Mouse (Mus musculus) forebrain, embryonic 14.5 days (tissue): Measurements from ENCODE around the gene Kcnq2. TPM values are rescaled to one million over a fixed set of nuclear protein-coding genes. Genes with fewer than 3 reads are reported as not detected.

Source experiments
- ATAC-seq: fragments of 200-750 bp; cut with Nextera tagmentation; 2 replicates; pipeline ENCODE4 v1.8.0; 2017; ENCODE audit warnings: mild to moderate bottlenecking, moderate library complexity
- DNase-seq: peaks from one replicate; pipeline ENCODE4 v3.0.0-alpha.2; 2015; ENCODE audit warnings: low spot score
- H3K27ac ChIP-seq: fragments of 300-500 bp; sonication (generic); 2 replicates; pipeline ENCODE4 v1.5.1; 2014; ENCODE audit warnings: low read depth, mild to moderate bottlenecking, control low read depth, low read length, moderate library complexity
- H3K27me3 ChIP-seq: fragments of 300-500 bp; sonication (generic); replicated peaks from 2 replicates; pipeline ENCODE4 v1.6.1; 2014; ENCODE audit warnings: low read length, control low read depth, mixed read lengths; ENCODE audit not compliant: control insufficient read depth, insufficient read depth
- H3K36me3 ChIP-seq: fragments of 300-500 bp; sonication (generic); 2 replicates; pipeline ENCODE4 v1.6.1; 2014; ENCODE audit warnings: low read length, control low read depth; ENCODE audit not compliant: control insufficient read depth, insufficient read depth
- H3K4me1 ChIP-seq: fragments of 300-500 bp; sonication (generic); 2 replicates; pipeline ENCODE4 v1.6.1; 2014; ENCODE audit warnings: antibody characterized with exemption, low read length, control low read depth; ENCODE audit not compliant: control insufficient read depth, insufficient read depth
- H3K4me2 ChIP-seq: fragments of 300-500 bp; sonication (generic); 2 replicates; pipeline ENCODE4 v1.6.1; 2014; ENCODE audit warnings: mild to moderate bottlenecking, control low read depth, low read length
- H3K4me3 ChIP-seq: fragments of 300-500 bp; sonication (generic); 2 replicates; pipeline ENCODE4 v1.5.1; 2014; ENCODE audit warnings: low read depth, low read length, control low read depth
- H3K9ac ChIP-seq: fragments of 300-500 bp; sonication (generic); 2 replicates; pipeline ENCODE4 v1.6.1; 2014; ENCODE audit warnings: mild to moderate bottlenecking, low read length, control low read depth, moderate library complexity
- H3K9me3 ChIP-seq: fragments of 300-500 bp; sonication (generic); replicated peaks from 2 replicates; pipeline ENCODE4 v1.6.1; 2016; ENCODE audit warnings: low read length, control low read depth, mixed read lengths; ENCODE audit not compliant: control insufficient read depth
- WGBS: fragments of 180-500 bp; shearing (Covaris S2); extraction: QIAGEN DNeasy Blood & Tissue Kit; methylation state at CpG from one replicate; pipeline ENCODE4 v1.1.7; 2014; 5-methylcytosine and 5-hydroxymethylcytosine counted together
- polyA plus RNA-seq: library from polyadenylated mRNA; unstranded; fragments of >200 nt; fragmentation: Nextera tagmentation; extraction: Ambion mirVana; gene quantifications from 2 replicates; pipeline ENCODE4 v1.2.1, GENCODE M21; 2014

The Kcnq2 gene
- polyA plus RNA-seq, 1 experiment from 2014 or later: 22.8 TPM

DNA sequence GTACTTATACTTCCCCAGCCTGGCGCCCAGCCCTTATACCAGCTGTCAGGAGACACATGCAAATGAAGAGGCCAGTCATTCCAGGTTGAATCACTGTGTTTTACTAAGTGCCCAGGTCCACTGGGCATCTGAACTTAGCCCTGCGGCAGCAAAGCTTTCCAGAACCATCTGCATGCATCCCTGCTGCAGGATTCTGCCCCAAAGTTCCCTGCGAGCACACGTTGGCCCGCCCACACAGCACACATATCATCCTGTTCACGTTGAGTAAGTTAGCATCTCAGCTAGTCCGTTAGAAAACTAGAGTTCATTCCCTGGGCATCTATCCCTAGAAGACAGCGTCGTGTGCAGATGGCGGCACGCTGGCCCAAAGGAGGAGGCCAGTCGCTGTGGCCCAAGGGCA is 59.6 kb downstream of the Kcnq2 start:
- WGBS: 83% methylated on average over 12 of the region's 12 CpGs
- no peak for DNase-seq
- no peaks in the 10 kb centered on the region for H3K4me1 ChIP-seq

DNA sequence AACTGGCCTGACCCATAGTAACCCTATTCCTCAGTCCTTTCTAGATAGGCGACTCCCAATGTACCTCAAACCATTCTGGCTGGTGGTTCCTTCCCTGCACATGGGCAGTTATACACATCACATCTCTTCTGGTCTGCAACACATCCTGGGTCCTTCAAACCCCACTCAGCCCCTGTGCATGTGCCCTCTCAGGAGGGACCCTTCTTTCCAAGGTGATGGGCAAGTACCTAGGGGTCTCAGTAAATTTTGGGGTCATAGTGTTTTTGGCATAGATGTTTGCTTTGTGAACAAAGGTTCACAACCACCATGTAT is 62.7 kb downstream of the Kcnq2 start:
- 9% methylated on average over 1 of the region's 1 CpGs for WGBS
- no peak overlapping the region for H3K4me3 ChIP-seq
- no peak overlapping the region for H3K9ac ChIP-seq
- H3K4me1 ChIP-seq: no peaks in the 10 kb centered on the region
- ATAC-seq (peak; percentile 51), DNase-seq (no peak)
- H3K27me3 ChIP-seq: no peaks in the 10 kb centered on the region
- H3K27ac ChIP-seq: no peak overlapping the region
- no peak overlapping the region for H3K4me2 ChIP-seq
- H3K9me3 ChIP-seq: no peaks in the 10 kb centered on the region
- H3K36me3 ChIP-seq: no peaks in the 10 kb centered on the region

More for the DNA sequence above, 59.6 kb downstream of the Kcnq2 start:
- Histone ChIP-seq H3K4me3 (no peak overlapping the region), H3K27me3 (no peaks in the 10 kb centered on the region), H3K36me3 (no peaks in the 10 kb centered on the region), H3K4me2 (no peak overlapping the region), H3K9me3 (no peaks in the 10 kb centered on the region), H3K27ac (no peak overlapping the region), H3K9ac (no peak overlapping the region)
- ATAC-seq: no peak

DNA sequence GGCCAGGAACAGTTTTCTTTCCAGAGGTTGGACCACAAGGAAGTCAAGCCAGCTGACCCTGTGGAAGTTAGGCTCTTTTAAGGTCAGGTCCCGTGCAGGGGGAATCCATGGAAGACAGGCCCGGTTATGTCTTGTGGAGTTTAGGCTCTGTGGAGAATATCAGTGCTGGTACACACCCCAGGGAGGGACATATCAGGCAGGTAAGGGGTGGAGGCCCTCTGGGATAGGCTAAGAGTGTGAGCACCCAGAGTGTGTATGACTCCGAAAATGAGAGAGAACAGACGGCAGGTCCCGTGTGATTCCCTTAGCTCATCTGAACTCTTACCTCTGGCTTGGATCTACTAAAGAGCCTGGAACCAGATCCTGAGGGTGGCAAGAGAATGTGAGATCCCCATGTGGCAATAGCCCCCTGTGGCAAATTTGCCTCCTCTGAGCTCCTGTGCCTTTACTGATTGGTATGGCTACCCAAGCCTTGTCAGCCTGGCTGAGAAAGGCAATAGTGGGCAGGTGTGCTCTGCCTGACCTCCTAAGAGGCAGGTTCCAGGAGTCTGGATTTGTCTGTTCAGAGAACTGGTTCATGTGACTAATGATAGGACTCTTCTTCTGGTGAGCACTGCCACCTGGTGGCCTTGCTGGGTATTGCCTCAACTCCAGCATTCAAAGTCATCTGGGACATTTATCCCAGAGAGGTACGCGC is 63.2 kb downstream of the Kcnq2 start:
- no peak overlapping the region for H3K9ac ChIP-seq
- WGBS: 62% methylated on average over 7 of the region's 7 CpGs
- no peak overlapping the region for H3K4me3 ChIP-seq
- ATAC-seq (peak; percentile 69), DNase-seq (peak; percentile 88)
- no peaks in the 10 kb centered on the region for H3K36me3 ChIP-seq
- no peaks in the 10 kb centered on the region for H3K4me1 ChIP-seq
- H3K9me3 ChIP-seq: no peaks in the 10 kb centered on the region
- no peak overlapping the region for H3K27ac ChIP-seq
- H3K27me3 ChIP-seq: no peaks in the 10 kb centered on the region
- H3K4me2 ChIP-seq: no peak overlapping the region

DNA sequence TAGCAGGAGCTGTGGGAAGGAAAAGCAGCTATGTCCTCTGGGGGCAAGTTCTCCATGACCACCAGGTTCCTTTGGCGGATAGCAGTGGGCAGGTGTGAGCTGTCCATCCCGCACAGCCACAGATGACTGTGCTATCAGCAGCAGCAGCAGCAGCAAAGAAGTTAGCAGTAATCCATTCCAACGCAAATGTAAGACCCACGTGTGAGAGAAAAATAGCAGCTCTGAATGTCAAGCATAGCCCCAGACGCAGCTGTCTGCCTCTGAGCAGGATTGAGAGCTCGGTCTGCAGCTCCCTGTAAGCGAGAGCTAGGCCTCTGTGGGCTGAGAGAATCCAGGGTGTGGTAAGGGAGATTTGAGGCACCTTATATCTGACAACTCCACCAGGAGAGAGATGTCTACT is 65.0 kb downstream of the Kcnq2 start:
- 65% methylated on average over 7 of the region's 7 CpGs for WGBS
- Histone ChIP-seq H3K4me1 (no peaks in the 10 kb centered on the region), H3K4me2 (no peak overlapping the region), H3K9me3 (no peaks in the 10 kb centered on the region), H3K36me3 (no peaks in the 10 kb centered on the region), H3K4me3 (no peak overlapping the region), H3K27me3 (no peaks in the 10 kb centered on the region), H3K9ac (no peak overlapping the region), H3K27ac (no peak overlapping the region)
- no peak for ATAC-seq
- no peak for DNase-seq

DNA sequence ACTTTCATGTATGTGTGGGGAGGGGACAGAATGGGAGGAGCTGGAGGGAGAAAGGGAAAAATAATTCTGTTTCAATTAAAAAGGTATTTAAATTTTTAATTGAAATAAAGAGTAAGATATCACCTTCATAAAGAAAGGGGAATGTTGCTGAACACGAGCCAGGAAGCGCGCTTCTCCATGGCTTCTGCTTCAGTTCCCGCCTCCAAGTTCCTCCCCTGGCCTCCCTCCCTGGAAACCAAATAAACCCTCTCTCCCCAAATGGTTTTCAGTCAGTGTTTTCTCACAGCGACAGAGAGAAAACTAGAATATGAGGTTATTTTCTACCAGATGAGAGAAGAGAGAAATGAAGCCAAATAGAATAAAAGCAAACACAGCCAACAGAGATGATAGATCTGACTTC is 66.6 kb downstream of the Kcnq2 start:
- Histone ChIP-seq H3K4me1 (no peaks in the 10 kb centered on the region), H3K27me3 (no peaks in the 10 kb centered on the region), H3K4me3 (no peak overlapping the region), H3K27ac (no peak overlapping the region), H3K4me2 (no peak overlapping the region), H3K9me3 (no peaks in the 10 kb centered on the region), H3K36me3 (no peaks in the 10 kb centered on the region), H3K9ac (no peak overlapping the region)
- no peak for ATAC-seq
- 74% methylated on average over 5 of the region's 5 CpGs for WGBS
- no peak for DNase-seq

DNA sequence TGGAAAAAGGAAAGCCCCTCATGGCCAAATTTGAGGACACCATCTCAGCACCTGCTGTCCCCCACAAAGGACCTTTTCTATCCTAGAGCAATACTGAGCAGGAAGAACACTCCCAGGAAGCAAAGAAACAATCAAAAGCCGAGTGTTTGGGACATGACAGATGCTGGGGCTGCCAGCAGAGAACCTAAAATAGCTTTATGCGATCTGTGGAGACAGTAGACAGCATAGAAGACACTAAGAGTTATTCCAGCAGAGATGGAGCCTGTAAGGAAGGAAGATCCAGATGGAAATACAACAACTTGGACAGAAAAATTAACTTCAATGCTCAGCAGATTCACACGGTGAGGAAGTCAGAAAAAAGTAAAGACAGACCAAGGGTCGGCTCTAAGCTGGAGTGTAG is 69.3 kb downstream of the Kcnq2 start:
- no peak for ATAC-seq
- Histone ChIP-seq H3K36me3 (no peaks in the 10 kb centered on the region), H3K9me3 (no peaks in the 10 kb centered on the region), H3K4me3 (no peak overlapping the region), H3K27me3 (no peaks in the 10 kb centered on the region), H3K4me1 (no peaks in the 10 kb centered on the region), H3K4me2 (no peak overlapping the region), H3K27ac (no peak overlapping the region), H3K9ac (no peak overlapping the region)
- DNase-seq: no peak
- WGBS: 67% methylated on average over 4 of the region's 4 CpGs

DNA sequence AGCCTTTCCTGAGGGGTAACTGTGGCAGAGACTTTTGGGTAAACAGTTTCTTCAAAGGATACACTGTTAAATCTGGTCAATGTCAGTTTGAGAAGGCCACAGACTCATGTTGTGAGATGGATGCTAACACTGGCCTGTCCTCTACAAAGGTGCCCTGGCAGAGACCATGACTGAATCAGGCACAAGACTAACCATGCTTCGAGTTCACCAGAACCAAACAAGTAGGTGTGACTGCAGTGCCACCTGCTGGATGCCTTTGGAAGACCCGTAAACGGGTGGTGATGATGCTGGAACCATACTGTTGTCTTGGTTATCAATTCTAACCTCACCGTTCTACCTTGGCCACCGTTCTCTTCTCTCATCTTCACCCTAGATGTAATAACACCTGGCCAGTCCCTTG is 75.0 kb downstream of the Kcnq2 start:
- ATAC-seq (peak; percentile 78), DNase-seq (peak; percentile 87)
- H3K4me3 ChIP-seq: no peak overlapping the region
- H3K9me3 ChIP-seq: no peaks in the 10 kb centered on the region
- no peak overlapping the region for H3K9ac ChIP-seq
- H3K4me1 ChIP-seq: peaks cover 5% of the 10 kb centered on the region; the same call in 1 of the 2 replicates
- no peak overlapping the region for H3K27ac ChIP-seq
- no peak overlapping the region for H3K4me2 ChIP-seq
- no peaks in the 10 kb centered on the region for H3K27me3 ChIP-seq
- 16% methylated on average over 5 of the region's 5 CpGs for WGBS
- no peaks in the 10 kb centered on the region for H3K36me3 ChIP-seq

DNA sequence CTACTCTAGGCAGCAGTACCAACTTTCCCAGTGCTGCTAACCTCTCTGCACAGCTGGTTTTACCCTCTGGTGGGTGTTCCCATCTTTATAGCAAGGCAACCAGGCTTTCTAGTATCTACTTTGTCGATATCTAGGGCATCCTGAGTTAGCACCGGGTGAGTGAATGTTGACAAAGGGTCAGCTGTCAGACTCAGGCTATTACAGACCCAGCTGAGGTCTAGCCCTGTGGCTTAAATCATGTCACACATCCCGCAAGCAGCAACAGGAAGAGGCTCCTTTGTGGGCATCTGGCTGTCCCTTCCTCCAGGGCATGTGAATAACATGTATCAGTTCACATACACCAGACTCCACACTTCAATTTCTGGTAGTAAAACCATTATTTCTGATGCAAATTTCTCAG is 76.9 kb downstream of the Kcnq2 start:
- Histone ChIP-seq H3K4me2 (no peak overlapping the region), H3K27ac (no peak overlapping the region; the same call in 1 of the 2 replicates), H3K9ac (no peak overlapping the region), H3K36me3 (no peaks in the 10 kb centered on the region), H3K4me3 (no peak overlapping the region), H3K4me1 (peaks cover 5% of the 10 kb centered on the region; the same call in 1 of the 2 replicates), H3K9me3 (no peaks in the 10 kb centered on the region), H3K27me3 (no peaks in the 10 kb centered on the region)
- ATAC-seq (no peak), DNase-seq (no peak)
- WGBS: 65% methylated on average over 3 of the region's 3 CpGs

DNA sequence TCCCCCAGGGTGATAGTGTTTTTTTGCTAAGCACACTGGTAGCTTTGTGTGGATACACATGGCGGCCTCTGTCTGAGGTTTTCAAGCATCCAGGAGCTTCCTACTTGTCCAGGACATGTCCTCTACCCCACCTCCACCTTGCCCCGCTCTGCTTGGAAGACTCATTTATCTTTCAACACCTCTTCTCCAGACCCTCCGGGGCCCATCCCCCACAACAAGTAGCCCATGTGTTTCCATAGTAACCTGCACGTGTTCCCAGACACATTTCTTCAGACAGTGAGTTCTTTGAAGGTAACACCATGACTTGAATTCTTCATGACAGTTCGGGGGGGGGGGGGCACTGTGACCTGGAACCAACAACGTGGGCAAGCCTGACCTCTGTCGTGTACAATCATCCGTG is 77.8 kb downstream of the Kcnq2 start:
- H3K4me3 ChIP-seq: no peak overlapping the region
- no peaks in the 10 kb centered on the region for H3K36me3 ChIP-seq
- WGBS: 56% methylated on average over 8 of the region's 8 CpGs
- H3K4me2 ChIP-seq: no peak overlapping the region
- H3K4me1 ChIP-seq: peaks cover 5% of the 10 kb centered on the region; the same call in 1 of the 2 replicates
- H3K9ac ChIP-seq: no peak overlapping the region
- ATAC-seq (no peak), DNase-seq (peak; percentile 27)
- H3K27ac ChIP-seq: 0 out of 2 replicates have a peak overlapping the region, but pooled peaks have one; percentile 24
- no peaks in the 10 kb centered on the region for H3K27me3 ChIP-seq
- H3K9me3 ChIP-seq: no peaks in the 10 kb centered on the region
